In the genomic region with DNA sequence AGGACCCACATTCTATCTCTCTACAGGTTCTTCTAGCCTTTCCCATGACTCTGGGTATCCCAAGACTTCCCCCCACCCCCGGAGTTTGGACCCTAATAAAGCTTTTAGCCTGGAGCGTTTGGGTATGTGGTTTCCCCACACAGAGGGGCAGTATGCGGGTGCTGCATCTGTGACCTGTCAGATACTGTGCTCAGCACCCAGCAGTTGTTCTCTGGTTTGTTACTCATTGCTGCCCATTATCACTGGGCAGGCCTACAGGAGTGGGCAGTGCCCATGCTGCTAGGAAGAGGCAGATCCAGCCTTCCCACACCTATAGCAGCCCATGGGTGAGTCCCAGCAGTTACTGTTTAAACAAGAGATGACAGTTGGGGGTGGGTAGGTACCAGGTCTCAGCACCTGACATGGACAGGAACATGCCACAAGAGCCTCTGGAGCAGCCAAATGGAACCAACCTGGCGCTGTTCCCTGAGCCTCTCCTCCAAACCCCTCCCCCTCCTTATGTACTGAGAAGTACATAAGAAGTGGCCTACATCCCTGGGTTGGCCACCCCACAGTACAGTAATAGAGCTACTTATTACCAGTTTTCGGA, we compare ENCODE assay signal across 8 mouse cellular contexts. TPM values are rescaled to one million over a fixed set of nuclear protein-coding genes. Genes with fewer than 3 reads are reported as not detected.
A peak's percentile ranks its signal among the peaks of the same experiment; 100 is the strongest.
DNase-seq lines count a peak whose midpoint lies in the region; ATAC-seq and TF ChIP-seq lines count a peak whose summit lies in the region.

No protein-coding gene starts in this region.

- 90% methylated on average over 5 of the region's 5 CpGs for WGBS in forebrain, embryonic 10.5 days
- 94% methylated on average over 5 of the region's 5 CpGs for WGBS in forebrain, embryonic 14.5 days
- 93% methylated on average over 5 of the region's 5 CpGs for WGBS in neural tube, embryonic 11.5 days
- WGBS in limb, embryonic 13.5 days, result 92% methylated on average over 5 of the region's 5 CpGs
- 79% methylated on average over 5 of the region's 5 CpGs for WGBS in stomach, postnatal 0 days

- no peak overlapping the region; the same call in 1 of the 2 replicates for H3K4me2 ChIP-seq in forebrain, embryonic 14.5 days (ENCODE audit: low read length)
- peak overlapping the region; percentile 85; the same call in 1 of the 2 replicates for H3K4me2 ChIP-seq in neural tube, embryonic 11.5 days (ENCODE audit: low read depth)
- peak overlapping the region; percentile 79 for H3K4me2 ChIP-seq in limb, embryonic 13.5 days (replicated peaks)
- H3K4me2 ChIP-seq in stomach, postnatal 0 days (replicated peaks; ENCODE audit: low read depth), result peak overlapping the region; percentile 83

- no peak overlapping the region for H3K9ac ChIP-seq in forebrain, embryonic 14.5 days (ENCODE audit: low read length)
- no peak overlapping the region for H3K9ac ChIP-seq in neural tube, embryonic 11.5 days (ENCODE audit: low read length)
- no peak overlapping the region for H3K9ac ChIP-seq in limb, embryonic 13.5 days
- peak overlapping the region; percentile 74 for H3K9ac ChIP-seq in stomach, postnatal 0 days (ENCODE audit: low read length)

- H3K9me3 ChIP-seq in forebrain, embryonic 10.5 days, result no peaks in the 10 kb centered on the region
- no peaks in the 10 kb centered on the region for H3K9me3 ChIP-seq in forebrain, embryonic 14.5 days (replicated peaks; ENCODE audit: control insufficient read depth, low read length)
- H3K9me3 ChIP-seq in neural tube, embryonic 11.5 days (ENCODE audit: control insufficient read depth, low read length), result no peaks in the 10 kb centered on the region
- no peaks in the 10 kb centered on the region for H3K9me3 ChIP-seq in limb, embryonic 13.5 days
- H3K9me3 ChIP-seq in stomach, postnatal 0 days (ENCODE audit: control insufficient read depth, low read length), result no peaks in the 10 kb centered on the region

- no peak for ATAC-seq in forebrain, embryonic 14.5 days
- no peak for ATAC-seq in neural tube, embryonic 11.5 days (ENCODE audit: insufficient read depth, low FRiP score, low TSS enrichment)
- no peak for ATAC-seq in limb, embryonic 13.5 days (ENCODE audit: low FRiP score, low read depth)
- no peak for ATAC-seq in stomach, postnatal 0 days (ENCODE audit: low FRiP score, low TSS enrichment)

- H3K27ac ChIP-seq in forebrain, embryonic 10.5 days, result 0 out of 2 replicates have a peak overlapping the region, but pooled peaks have one; percentile 12
- H3K27ac ChIP-seq in forebrain, embryonic 14.5 days (ENCODE audit: low read depth, low read length), result no peak overlapping the region
- no peak overlapping the region for H3K27ac ChIP-seq in neural tube, embryonic 11.5 days (ENCODE audit: low read depth, low read length)
- H3K27ac ChIP-seq in limb, embryonic 13.5 days, result no peak overlapping the region
- peak overlapping the region; percentile 95 for H3K27ac ChIP-seq in stomach, postnatal 0 days (replicated peaks)

- H3K4me1 ChIP-seq in forebrain, embryonic 10.5 days, result peaks cover 48% of the 10 kb centered on the region
- H3K4me1 ChIP-seq in forebrain, embryonic 14.5 days (ENCODE audit: control insufficient read depth, insufficient read depth, low read length), result peaks cover 4% of the 10 kb centered on the region; the same call in 1 of the 2 replicates
- H3K4me1 ChIP-seq in neural tube, embryonic 11.5 days (ENCODE audit: control insufficient read depth, insufficient read depth, low read length), result peaks cover 19% of the 10 kb centered on the region
- peaks cover 36% of the 10 kb centered on the region for H3K4me1 ChIP-seq in limb, embryonic 13.5 days
- peaks cover 9% of the 10 kb centered on the region for H3K4me1 ChIP-seq in stomach, postnatal 0 days (replicated peaks; ENCODE audit: control insufficient read depth, insufficient read depth)

- H3K4me3 ChIP-seq in forebrain, embryonic 10.5 days, result peak overlapping the region; percentile 62; the same call in 1 of the 2 replicates
- H3K4me3 ChIP-seq in forebrain, embryonic 14.5 days (ENCODE audit: low read depth, low read length), result no peak overlapping the region
- no peak overlapping the region for H3K4me3 ChIP-seq in neural tube, embryonic 11.5 days (ENCODE audit: low read depth, low read length)
- H3K4me3 ChIP-seq in limb, embryonic 13.5 days, result peak overlapping the region; percentile 65; the same call in 1 of the 2 replicates
- H3K4me3 ChIP-seq in stomach, postnatal 0 days (ENCODE audit: low read depth, low read length), result peak overlapping the region; percentile 73; the same call in 1 of the 2 replicates

- H3K36me3 ChIP-seq in forebrain, embryonic 10.5 days (replicated peaks), result peaks cover 30% of the 10 kb centered on the region
- no peaks in the 10 kb centered on the region; the same call in 1 of the 2 replicates for H3K36me3 ChIP-seq in forebrain, embryonic 14.5 days (ENCODE audit: control insufficient read depth, insufficient read depth, low read length)
- H3K36me3 ChIP-seq in neural tube, embryonic 11.5 days (ENCODE audit: control insufficient read depth, insufficient read depth, low read length), result peaks cover 4% of the 10 kb centered on the region; the same call in 1 of the 2 replicates
- H3K36me3 ChIP-seq in limb, embryonic 13.5 days, result peaks cover 21% of the 10 kb centered on the region
- H3K36me3 ChIP-seq in stomach, postnatal 0 days (ENCODE audit: control insufficient read depth, insufficient read depth, low read length), result peaks cover 19% of the 10 kb centered on the region

- H3K27me3 ChIP-seq in forebrain, embryonic 10.5 days (ENCODE audit: poor library complexity, severe bottlenecking), result no peaks in the 10 kb centered on the region
- H3K27me3 ChIP-seq in forebrain, embryonic 14.5 days (replicated peaks; ENCODE audit: control insufficient read depth, insufficient read depth, low read length), result no peaks in the 10 kb centered on the region
- no peaks in the 10 kb centered on the region for H3K27me3 ChIP-seq in neural tube, embryonic 11.5 days (ENCODE audit: control insufficient read depth, insufficient read depth, low read length)
- H3K27me3 ChIP-seq in limb, embryonic 13.5 days, result no peaks in the 10 kb centered on the region
- no peaks in the 10 kb centered on the region for H3K27me3 ChIP-seq in stomach, postnatal 0 days (ENCODE audit: control insufficient read depth, insufficient read depth, low read length)

- no peak for TF ChIP-seq CTCF in stomach, postnatal 0 days (IDR thresholded peaks at IDR 0.05; ENCODE audit: low read depth)

- TF ChIP-seq EP300 in stomach, postnatal 0 days (optimal IDR thresholded peaks at IDR 0.05), result no peak

- DNase-seq in forebrain, embryonic 10.5 days (ENCODE audit: extremely low spot score, low spot score), result no peak
- no peak for DNase-seq in forebrain, embryonic 14.5 days (ENCODE audit: low spot score)
- no peak for DNase-seq in neural tube, embryonic 11.5 days (ENCODE audit: low spot score)
- DNase-seq in neural tube, embryonic 10.5 days (ENCODE audit: extremely low spot score, low spot score), result no peak
- no peak for DNase-seq in stomach, postnatal 0 days (ENCODE audit: low spot score)
- DNase-seq in adrenal gland, adult 18-20 months (ENCODE audit: low spot score in 2 of 2), result no peak
- no peak for DNase-seq in c-Kit-positive CD71-positive TER-119-positive erythroid progenitor cells, embryonic 14.5 days (ENCODE audit: low spot score)

RNA-seq across cellular contexts. Expression of gene Smtn, which starts 3.6 kb away (rescaled TPM):
- polyA plus RNA-seq in forebrain, embryonic 10.5 days (2016; fragmentation: Nextera tagmentation; extraction: Ambion mirVana), result 35.1 and 40.2 TPM in 2 replicates
- 11.6 and 16.4 TPM in 2 replicates for polyA plus RNA-seq in forebrain, embryonic 14.5 days (2014; fragmentation: Nextera tagmentation; extraction: Ambion mirVana)
- 37.4 and 37.6 TPM in 2 replicates for polyA plus RNA-seq in neural tube, embryonic 11.5 days (2014; fragmentation: Nextera tagmentation; extraction: Ambion mirVana)
- 57.8 and 63.6 TPM in 2 replicates for polyA plus RNA-seq in limb, embryonic 13.5 days (2015; fragmentation: Nextera tagmentation; extraction: Ambion mirVana)
- 103 TPM in 2 replicates for polyA plus RNA-seq in stomach, postnatal 0 days (2015; fragmentation: Nextera tagmentation; extraction: Ambion mirVana)
- total RNA-seq in adrenal gland, adult 18-20 months (2021), result 10 to 100 TPM; 43.8 to 52.3 TPM

RNA-seq across cellular contexts. Expression of gene Selenom, which starts 22.4 kb away (rescaled TPM):
- polyA plus RNA-seq in forebrain, embryonic 10.5 days (2016; fragmentation: Nextera tagmentation; extraction: Ambion mirVana), result 36.1 and 37.9 TPM in 2 replicates
- polyA plus RNA-seq in forebrain, embryonic 14.5 days (2014; fragmentation: Nextera tagmentation; extraction: Ambion mirVana), result 42.0 and 49.1 TPM in 2 replicates
- 57.7 and 57.8 TPM in 2 replicates for polyA plus RNA-seq in neural tube, embryonic 11.5 days (2014; fragmentation: Nextera tagmentation; extraction: Ambion mirVana)
- 142 and 153 TPM in 2 replicates for polyA plus RNA-seq in limb, embryonic 13.5 days (2015; fragmentation: Nextera tagmentation; extraction: Ambion mirVana)
- 179 and 191 TPM in 2 replicates for polyA plus RNA-seq in stomach, postnatal 0 days (2015; fragmentation: Nextera tagmentation; extraction: Ambion mirVana)
- total RNA-seq in adrenal gland, adult 18-20 months (2021), result 10 to 100 TPM; 40.1 to 43.7 TPM

RNA-seq across cellular contexts. Expression of gene Inpp5j, which starts 32.2 kb away (rescaled TPM):
- polyA plus RNA-seq in forebrain, embryonic 10.5 days (2016; fragmentation: Nextera tagmentation; extraction: Ambion mirVana), result 0.20 and 0.21 TPM in 2 replicates
- polyA plus RNA-seq in forebrain, embryonic 14.5 days (2014; fragmentation: Nextera tagmentation; extraction: Ambion mirVana), result 1.4 and 2.1 TPM in 2 replicates
- polyA plus RNA-seq in neural tube, embryonic 11.5 days (2014; fragmentation: Nextera tagmentation; extraction: Ambion mirVana), result 0.31 and 0.42 TPM in 2 replicates
- 0.09 and 0.23 TPM in 2 replicates for polyA plus RNA-seq in limb, embryonic 13.5 days (2015; fragmentation: Nextera tagmentation; extraction: Ambion mirVana)
- 2.4 and 2.7 TPM in 2 replicates for polyA plus RNA-seq in stomach, postnatal 0 days (2015; fragmentation: Nextera tagmentation; extraction: Ambion mirVana)
- total RNA-seq in adrenal gland, adult 18-20 months (2021), result under 1 TPM; 0.60 to 0.90 TPM

RNA-seq across cellular contexts. Expression of gene Pla2g3, which starts 48.8 kb away (rescaled TPM):
- polyA plus RNA-seq in forebrain, embryonic 10.5 days (2016; fragmentation: Nextera tagmentation; extraction: Ambion mirVana), result 1.4 TPM in 2 replicates
- 0.44 and 0.59 TPM in 2 replicates for polyA plus RNA-seq in forebrain, embryonic 14.5 days (2014; fragmentation: Nextera tagmentation; extraction: Ambion mirVana)
- polyA plus RNA-seq in neural tube, embryonic 11.5 days (2014; fragmentation: Nextera tagmentation; extraction: Ambion mirVana), result 1.7 and 2.2 TPM in 2 replicates
- 0.22 and 0.38 TPM in 2 replicates for polyA plus RNA-seq in limb, embryonic 13.5 days (2015; fragmentation: Nextera tagmentation; extraction: Ambion mirVana)
- 9.4 and 11.0 TPM in 2 replicates for polyA plus RNA-seq in stomach, postnatal 0 days (2015; fragmentation: Nextera tagmentation; extraction: Ambion mirVana)
- under 1 TPM in 1 of 2 experiments, not detected in 1; 0.23 TPM for total RNA-seq in adrenal gland, adult 18-20 months (2021)

Comparison
In these comparisons a context has a peak if more than half of its experiments do, and no peak if none do; other contexts are left out.
1. H3K27ac ChIP-seq: peak in forebrain, embryonic 10.5 days (single experiment) and stomach, postnatal 0 days (single experiment); none in forebrain, embryonic 14.5 days (single experiment), neural tube, embryonic 11.5 days (single experiment) and limb, embryonic 13.5 days (single experiment).
2. H3K4me3 ChIP-seq: peak in forebrain, embryonic 10.5 days (single experiment), limb, embryonic 13.5 days (single experiment) and stomach, postnatal 0 days (single experiment); none in forebrain, embryonic 14.5 days (single experiment) and neural tube, embryonic 11.5 days (single experiment).